Mouse (Mus musculus) kidney, embryonic 16.5 days (tissue): ENCODE data around the gene Anapc13. TPM values are rescaled to one million over a fixed set of nuclear protein-coding genes. Genes with fewer than 3 reads are reported as not detected.

ENCODE experiments used
- ATAC-seq: fragments of 200-750 bp; cut with Nextera tagmentation; 2 replicates; pipeline ENCODE4 v1.8.0; 2017; ENCODE audit warnings: moderate TSS enrichment; ENCODE audit not compliant: low FRiP score, low TSS enrichment
- H3K27ac ChIP-seq: fragments of 300-500 bp; sonication (generic); 2 replicates; pipeline ENCODE4 v1.5.1; 2014; ENCODE audit warnings: low read length
- H3K27me3 ChIP-seq: fragments of 300-500 bp; sonication (generic); 2 replicates; pipeline ENCODE4 v1.6.1; 2014; ENCODE audit warnings: low read length, control low read depth, mixed read lengths; ENCODE audit not compliant: insufficient read depth
- H3K36me3 ChIP-seq: fragments of 300-500 bp; sonication (generic); 2 replicates; pipeline ENCODE4 v1.6.1; 2014; ENCODE audit warnings: low read length, control low read depth, mixed read lengths; ENCODE audit not compliant: insufficient read depth
- H3K4me1 ChIP-seq: fragments of 300-500 bp; sonication (generic); 2 replicates; pipeline ENCODE4 v1.6.1; 2014; ENCODE audit warnings: low read length, control low read depth, mixed read lengths; ENCODE audit not compliant: insufficient read depth
- H3K4me2 ChIP-seq: fragments of 300-500 bp; sonication (generic); replicated peaks from 2 replicates; pipeline ENCODE4 v1.6.1; 2014; ENCODE audit warnings: low read depth, low read length
- H3K4me3 ChIP-seq: fragments of 300-500 bp; sonication (generic); 2 replicates; pipeline ENCODE4 v1.5.1; 2014; ENCODE audit warnings: mild to moderate bottlenecking, low read length
- H3K9ac ChIP-seq: fragments of 300-500 bp; sonication (generic); replicated peaks from 2 replicates; pipeline ENCODE4 v1.6.1; 2014; ENCODE audit warnings: low read length
- H3K9me3 ChIP-seq: fragments of 300-500 bp; sonication (generic); 2 replicates; pipeline ENCODE4 v1.6.1; 2016; ENCODE audit warnings: low read length, control low read depth
- WGBS: fragments of 180-500 bp; shearing (Covaris S2); extraction: QIAGEN DNeasy Blood & Tissue Kit; methylation state at CpG from one replicate; pipeline ENCODE4 v1.1.7; 2014; 5-methylcytosine and 5-hydroxymethylcytosine counted together
- polyA plus RNA-seq: library from polyadenylated mRNA; unstranded; fragments of >200 nt; fragmentation: Nextera tagmentation; extraction: Ambion mirVana; gene quantifications from 2 replicates; pipeline ENCODE4 v1.2.1, GENCODE M21; 2015

Gene Anapc13
- polyA plus RNA-seq, 1 experiment from 2014 or later: 179 TPM

GRCm38 (mm10) chr9:102668115-102668514 is 42.0 kb downstream of the Anapc13 start:
- Histone ChIP-seq H3K4me1 (0 out of 2 replicates have a peak, but pooled peaks cover 2% of the 10 kb centered on the region), H3K4me3 (no peak overlapping the region), H3K4me2 (no peak overlapping the region), H3K9ac (no peak overlapping the region), H3K27ac (no peak overlapping the region), H3K27me3 (no peaks in the 10 kb centered on the region), H3K36me3 (no peaks in the 10 kb centered on the region), H3K9me3 (no peaks in the 10 kb centered on the region)
- 24% methylated on average over 6 of the region's 6 CpGs for WGBS
- no peak for ATAC-seq

- Histone ChIP-seq H3K9me3 (no peaks in the 10 kb centered on the region), H3K4me1 (0 out of 2 replicates have a peak, but pooled peaks cover 3% of the 10 kb centered on the region), H3K27me3 (no peaks in the 10 kb centered on the region), H3K36me3 (no peaks in the 10 kb centered on the region), H3K27ac (no peak overlapping the region), H3K9ac (no peak overlapping the region), H3K4me2 (no peak overlapping the region), H3K4me3 (no peak overlapping the region)
- 85% methylated on average over 12 of the region's 12 CpGs for WGBS
- no peak for ATAC-seq
Measured at GRCm38 (mm10) chr9:102668906-102669305, 42.8 kb downstream of the Anapc13 start.

DNA sequence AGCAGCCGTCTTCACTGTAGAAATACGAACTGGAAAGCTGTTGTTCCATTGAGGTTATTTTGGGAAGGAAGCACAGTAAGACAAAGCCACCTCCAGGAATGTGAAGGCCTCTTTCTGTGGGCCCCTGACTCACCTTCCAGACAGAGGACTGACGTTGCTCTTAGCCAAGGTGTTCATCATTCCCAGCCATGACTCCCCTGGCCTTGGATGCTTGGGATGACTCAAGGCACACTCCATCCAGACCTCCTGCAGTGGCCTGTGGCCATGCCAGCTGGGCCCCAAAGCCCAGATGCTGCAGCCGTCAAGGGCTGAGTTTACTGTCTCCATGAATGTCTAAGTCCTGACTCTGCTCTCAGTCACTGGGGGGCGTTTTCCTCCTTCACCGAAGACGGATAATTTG is 47.3 kb downstream of the Anapc13 start:
- Histone ChIP-seq H3K4me1 (0 out of 2 replicates have a peak, but pooled peaks cover 3% of the 10 kb centered on the region), H3K9ac (no peak overlapping the region), H3K27ac (no peak overlapping the region), H3K27me3 (no peaks in the 10 kb centered on the region), H3K4me2 (no peak overlapping the region), H3K4me3 (no peak overlapping the region), H3K36me3 (no peaks in the 10 kb centered on the region), H3K9me3 (no peaks in the 10 kb centered on the region)
- no peak for ATAC-seq
- 65% methylated on average over 7 of the region's 7 CpGs for WGBS

DNA sequence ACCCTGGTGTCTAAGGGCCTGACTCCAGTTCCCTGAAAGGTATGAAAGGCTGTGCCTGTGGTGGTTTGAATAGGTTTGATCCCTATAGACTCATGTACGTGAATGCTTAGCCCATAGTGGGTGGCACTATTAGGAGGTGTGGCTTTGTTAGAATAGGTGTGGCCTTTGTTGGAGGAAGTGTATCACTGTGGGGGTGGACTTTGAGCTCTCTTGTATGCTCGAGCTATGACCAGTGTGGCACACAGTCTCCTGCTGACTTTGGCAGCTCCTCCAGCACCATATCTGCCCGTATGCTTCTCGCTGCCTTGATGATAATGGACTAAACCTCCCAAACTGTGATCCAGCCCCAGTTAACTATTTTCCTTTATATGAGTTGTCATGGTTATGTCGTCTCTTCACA is 49.8 kb downstream of the Anapc13 start:
- H3K27ac ChIP-seq: no peak overlapping the region
- no peak for ATAC-seq
- no peaks in the 10 kb centered on the region for H3K27me3 ChIP-seq
- no peaks in the 10 kb centered on the region for H3K9me3 ChIP-seq
- H3K4me3 ChIP-seq: no peak overlapping the region
- 0 out of 2 replicates have a peak, but pooled peaks cover 3% of the 10 kb centered on the region for H3K4me1 ChIP-seq
- H3K9ac ChIP-seq: no peak overlapping the region
- 89% methylated on average over 5 of the region's 5 CpGs for WGBS
- no peaks in the 10 kb centered on the region for H3K36me3 ChIP-seq
- H3K4me2 ChIP-seq: no peak overlapping the region

DNA sequence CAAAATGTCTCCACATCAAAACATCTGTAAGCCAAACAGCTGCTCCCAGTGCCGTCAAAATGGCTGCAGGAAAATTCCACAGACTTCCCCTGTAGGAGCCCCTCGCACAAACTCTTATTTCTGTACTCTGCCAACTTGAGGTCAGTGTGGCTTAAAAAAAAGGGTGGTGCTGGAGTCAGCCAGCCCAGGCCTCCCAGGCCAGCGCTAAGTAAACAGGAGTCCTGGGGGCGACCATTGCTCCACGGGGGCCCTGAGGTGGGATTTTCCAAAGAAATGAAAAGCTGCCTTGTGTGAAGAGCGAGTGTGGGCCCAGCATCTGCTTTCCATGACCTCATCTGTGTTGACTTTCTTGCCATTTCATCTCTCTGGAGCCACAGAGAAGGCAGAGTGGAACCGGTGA is 55.4 kb downstream of the Anapc13 start:
- ATAC-seq: no peak
- Histone ChIP-seq H3K27ac (no peak overlapping the region), H3K9me3 (no peaks in the 10 kb centered on the region), H3K36me3 (no peaks in the 10 kb centered on the region), H3K9ac (no peak overlapping the region), H3K4me2 (no peak overlapping the region), H3K27me3 (no peaks in the 10 kb centered on the region), H3K4me3 (no peak overlapping the region), H3K4me1 (peaks cover 4% of the 10 kb centered on the region; the same call in 1 of the 2 replicates)
- 46% methylated on average over 7 of the region's 7 CpGs for WGBS

Other genes with a start within 250 kb of the Anapc13 start
- gene Ky, start 120.5 kb upstream of the Anapc13 start, polyA plus RNA-seq: 0.12 and 0.17 TPM in 2 replicates
- 56.5 and 60.6 TPM in 2 replicates for gene Cep63, start 238 bp downstream of the Anapc13 start, polyA plus RNA-seq
- gene Amotl2, start 90.4 kb downstream of the Anapc13 start, polyA plus RNA-seq: 40.9 and 41.5 TPM in 2 replicates
- gene Ryk, start 208.6 kb downstream of the Anapc13 start, polyA plus RNA-seq: 17.0 and 18.5 TPM in 2 replicates